Mouse (Mus musculus) lung, postnatal 25 days (tissue): ENCODE data around the gene Ndst2.
"Not testable (repeated sequence)": the region's sequence is repeated elsewhere in the genome, so short reads cannot be mapped to it uniquely, and the experiment has no call there.

Experiments
- DNase-seq: peaks from one replicate; pipeline ENCODE4 v3.0.0; 2022; ENCODE audit warnings: low spot score

Ndst2 gene

GRCm38 (mm10) chr14:20737306-20737705 lies 2.9 kb upstream of the Ndst2 start:
- peak; percentile 61 for DNase-seq

- no peak for DNase-seq
These were observed 1.6 kb upstream of the Ndst2 start for GRCm38 (mm10) chr14:20735892-20736390.

- DNase-seq: no peak
These were observed 690 bp upstream of the Ndst2 start for GRCm38 (mm10) chr14:20735052-20735451.

GRCm38 (mm10) chr14:20733041-20733951 lies 1.1 kb downstream of the Ndst2 start:
- DNase-seq: peak; percentile 15

GRCm38 (mm10) chr14:20730853-20731602 lies 3.3 kb downstream of the Ndst2 start:
- no peak for DNase-seq

- no peak for DNase-seq
These were observed 4.5 kb downstream of the Ndst2 start for GRCm38 (mm10) chr14:20729871-20730270.

- DNase-seq: no peak
These were observed 8.6 kb downstream of the Ndst2 start for GRCm38 (mm10) chr14:20725660-20726339.

GRCm38 (mm10) chr14:20724043-20724442 lies 10.3 kb downstream of the Ndst2 start:
- DNase-seq: peak; percentile 55

- no peak for DNase-seq
These were observed 11.4 kb downstream of the Ndst2 start for GRCm38 (mm10) chr14:20723006-20723405.

- DNase-seq: no peak
These were observed 13.0 kb downstream of the Ndst2 start for GRCm38 (mm10) chr14:20721371-20721770.

- DNase-seq: no peak
These were observed 14.6 kb downstream of the Ndst2 start for GRCm38 (mm10) chr14:20719767-20720166.

GRCm38 (mm10) chr14:20718443-20718842 lies 15.9 kb downstream of the Ndst2 start:
- DNase-seq: no peak

- DNase-seq: no peak
These were observed 20.5 kb downstream of the Ndst2 start for GRCm38 (mm10) chr14:20713832-20714231.

GRCm38 (mm10) chr14:20708239-20708638 lies 26.1 kb downstream of the Ndst2 start:
- no peak for DNase-seq

- peak; percentile 90 for DNase-seq
These were observed 26.9 kb downstream of the Ndst2 start, which contains the start of gene Zswim8 for GRCm38 (mm10) chr14:20707201-20708190. Zswim8 (plus strand) TSS chr14:20707552.

GRCm38 (mm10) chr14:20703461-20703860 lies 30.9 kb downstream of the Ndst2 start:
- not testable (repeated sequence) for DNase-seq

- DNase-seq: peak; percentile 90
These were observed 31.5 kb downstream of the Ndst2 start, which contains the start of gene Chchd1 for GRCm38 (mm10) chr14:20702741-20703381. Chchd1 (plus strand) TSS chr14:20703006.

- DNase-seq: no peak
These were observed 32.1 kb downstream of the Ndst2 start for GRCm38 (mm10) chr14:20702096-20702740.

- DNase-seq: no peak
These were observed 32.8 kb downstream of the Ndst2 start for GRCm38 (mm10) chr14:20701554-20701953.

GRCm38 (mm10) chr14:20700362-20700761 lies 34.0 kb downstream of the Ndst2 start:
- DNase-seq: no peak
